Mouse (Mus musculus) testis, adult 2 months (tissue): ENCODE measurements around the gene Sgsm2. TPM values are rescaled to one million over a fixed set of nuclear protein-coding genes. Genes with fewer than 3 reads are reported as not detected.

Source experiments
- H3K27ac ChIP-seq: fragments of 200-500 bp; 2 replicates; pipeline ENCODE4 v1.5.1; 2012; ENCODE audit warnings: low read depth, low read length; ENCODE audit not compliant: control insufficient read depth, insufficient read depth
- H3K27me3 ChIP-seq: fragments of 200-500 bp; 2 replicates; pipeline ENCODE4 v1.6.1; 2012; ENCODE audit warnings: mild to moderate bottlenecking, low read length, moderate library complexity; ENCODE audit not compliant: control insufficient read depth, insufficient read depth
- H3K36me3 ChIP-seq: fragments of 200-500 bp; 2 replicates; pipeline ENCODE4 v1.6.1; 2012; ENCODE audit warnings: mild to moderate bottlenecking, low read length; ENCODE audit not compliant: control insufficient read depth, insufficient read depth
- H3K4me1 ChIP-seq: fragments of 200-500 bp; 2 replicates; pipeline ENCODE4 v1.6.1; 2012; ENCODE audit warnings: low read length; ENCODE audit not compliant: control insufficient read depth, insufficient read depth
- H3K4me3 ChIP-seq: fragments of 200-500 bp; 2 replicates; pipeline ENCODE4 v1.5.1; 2012; ENCODE audit warnings: low read depth, mild to moderate bottlenecking, low read length, moderate library complexity, mixed read lengths; ENCODE audit not compliant: control insufficient read depth
- CTCF ChIP-seq: fragments of 200-500 bp; IDR thresholded peaks from 2 replicates; pipeline ENCODE4 v1.5.1; 2012; ENCODE audit warnings: low read depth, mild to moderate bottlenecking, inconsistent platforms, low read length, moderate library complexity; ENCODE audit not compliant: control insufficient read depth, insufficient read depth, insufficient replicate concordance
- POLR2A ChIP-seq: fragments of 200-500 bp; IDR thresholded peaks from 2 replicates; pipeline ENCODE4 v1.6.1; 2012; ENCODE audit warnings: low read depth, mild to moderate bottlenecking, inconsistent platforms, low read length, moderate library complexity; ENCODE audit not compliant: control insufficient read depth
- polyA plus RNA-seq: library from polyadenylated mRNA; depleted of rRNA; stranded (reverse); fragments of >200 nt; gene quantifications from 2 replicates; pipeline ENCODE4 v1.2.3, GENCODE M21; 2012

Gene Sgsm2
- polyA plus RNA-seq, 1 experiment, result 27.9 TPM

- Histone ChIP-seq H3K27ac (no peak overlapping the region), H3K36me3 (no peaks in the 10 kb centered on the region), H3K4me1 (peaks cover 2% of the 10 kb centered on the region; the same call in 1 of the 2 replicates), H3K27me3 (no peaks in the 10 kb centered on the region), H3K4me3 (no peak overlapping the region)
- TF ChIP-seq POLR2A (no peak), CTCF (no peak)
Measured at GRCm38 (mm10) chr11:74866640-74867039, 30.2 kb downstream of the Sgsm2 start.

GRCm38 (mm10) chr11:74865252-74865651 is 31.6 kb downstream of the Sgsm2 start:
- TF ChIP-seq POLR2A (no peak), CTCF (no peak)
- Histone ChIP-seq H3K27me3 (no peaks in the 10 kb centered on the region), H3K4me1 (no peaks in the 10 kb centered on the region), H3K27ac (no peak overlapping the region), H3K4me3 (no peak overlapping the region), H3K36me3 (no peaks in the 10 kb centered on the region)

- Histone ChIP-seq H3K27ac (no peak overlapping the region), H3K4me1 (no peaks in the 10 kb centered on the region), H3K27me3 (no peaks in the 10 kb centered on the region), H3K36me3 (no peaks in the 10 kb centered on the region), H3K4me3 (no peak overlapping the region)
- TF ChIP-seq POLR2A (no peak), CTCF (no peak)
Measured at GRCm38 (mm10) chr11:74864421-74864820, 32.4 kb downstream of the Sgsm2 start.

GRCm38 (mm10) chr11:74863471-74863870 is 33.4 kb downstream of the Sgsm2 start:
- Histone ChIP-seq H3K36me3 (no peaks in the 10 kb centered on the region), H3K4me3 (no peak overlapping the region), H3K27ac (no peak overlapping the region), H3K27me3 (no peaks in the 10 kb centered on the region), H3K4me1 (no peaks in the 10 kb centered on the region)
- TF ChIP-seq CTCF (no peak), POLR2A (no peak)

GRCm38 (mm10) chr11:74862129-74862528 is 34.7 kb downstream of the Sgsm2 start:
- no peaks in the 10 kb centered on the region for H3K4me1 ChIP-seq
- H3K27ac ChIP-seq, result no peak overlapping the region
- H3K36me3 ChIP-seq, result no peaks in the 10 kb centered on the region
- TF ChIP-seq CTCF (no peak), POLR2A (no peak)
- H3K4me3 ChIP-seq, result no peak overlapping the region
- H3K27me3 ChIP-seq, result no peaks in the 10 kb centered on the region

- no peak for TF ChIP-seq CTCF
- no peaks in the 10 kb centered on the region for H3K4me1 ChIP-seq
- H3K27ac ChIP-seq, result no peak overlapping the region
- H3K36me3 ChIP-seq, result no peaks in the 10 kb centered on the region
- no peaks in the 10 kb centered on the region for H3K27me3 ChIP-seq
- H3K4me3 ChIP-seq, result no peak overlapping the region
Measured at GRCm38 (mm10) chr11:74857756-74858155, 39.1 kb downstream of the Sgsm2 start.

GRCm38 (mm10) chr11:74850998-74851661 is 45.7 kb downstream of the Sgsm2 start:
- TF ChIP-seq CTCF (no peak), POLR2A (no peak)
- Histone ChIP-seq H3K27me3 (no peaks in the 10 kb centered on the region), H3K4me3 (no peak overlapping the region), H3K27ac (no peak overlapping the region), H3K4me1 (peaks cover 6% of the 10 kb centered on the region), H3K36me3 (no peaks in the 10 kb centered on the region)
